Mouse (Mus musculus): ENCODE results near the gene Bik.
A peak's percentile ranks its signal among the peaks of the same experiment; 100 is the strongest.
"Not testable (repeated sequence)": the region's sequence is repeated elsewhere in the genome, so short reads cannot be mapped to it uniquely, and the experiment has no call there.

The Bik gene

GRCm38 (mm10) chr15:83526424-83527091, at the start of gene Bik:
Bik (plus strand) TSS chr15:83526862.
- DNase-seq (ENCODE audit: low spot score in 2 of 2) = peak in 1 of 2 experiments; percentile 13

- no peak for DNase-seq (ENCODE audit: low spot score in 2 of 2)
These were observed 48.6 kb upstream of the Bik start for GRCm38 (mm10) chr15:83478096-83478495.

- no peak for DNase-seq (ENCODE audit: low spot score in 2 of 2)
These were observed 46.8 kb upstream of the Bik start for GRCm38 (mm10) chr15:83479818-83480217.

- no peak for DNase-seq (ENCODE audit: low spot score in 2 of 2)
These were observed 45.4 kb upstream of the Bik start for GRCm38 (mm10) chr15:83481236-83481780.

GRCm38 (mm10) chr15:83482645-83483224, 43.9 kb upstream of the Bik start:
- DNase-seq (ENCODE audit: low spot score in 2 of 2) = no peak

- no peak for DNase-seq (ENCODE audit: low spot score in 2 of 2)
These were observed 43.2 kb upstream of the Bik start for GRCm38 (mm10) chr15:83483482-83483881.

GRCm38 (mm10) chr15:83484311-83484710, 42.4 kb upstream of the Bik start:
- DNase-seq (ENCODE audit: low spot score in 2 of 2) = no peak

GRCm38 (mm10) chr15:83487477-83488115, 39.1 kb upstream of the Bik start:
- DNase-seq (ENCODE audit: low spot score in 2 of 2) = no peak

GRCm38 (mm10) chr15:83489471-83489870, 37.2 kb upstream of the Bik start:
- DNase-seq (ENCODE audit: low spot score in 2 of 2) = no peak

- no peak for DNase-seq (ENCODE audit: low spot score in 2 of 2)
These were observed 34.8 kb upstream of the Bik start for GRCm38 (mm10) chr15:83491891-83492290.

GRCm38 (mm10) chr15:83493856-83494571, 32.6 kb upstream of the Bik start:
- DNase-seq (ENCODE audit: low spot score in 2 of 2) = no peak

- no peak for DNase-seq (ENCODE audit: low spot score in 2 of 2)
These were observed 32.1 kb upstream of the Bik start for GRCm38 (mm10) chr15:83494572-83494920.

- no peak for DNase-seq (ENCODE audit: low spot score in 2 of 2)
These were observed 31.5 kb upstream of the Bik start for GRCm38 (mm10) chr15:83495195-83495594.

GRCm38 (mm10) chr15:83495787-83496367, 30.8 kb upstream of the Bik start:
- no peak for DNase-seq (ENCODE audit: low spot score in 2 of 2)

GRCm38 (mm10) chr15:83497299-83497698, 29.4 kb upstream of the Bik start:
- DNase-seq (ENCODE audit: low spot score in 2 of 2) = no peak

- DNase-seq (ENCODE audit: low spot score in 2 of 2) = no peak
These were observed 27.4 kb upstream of the Bik start for GRCm38 (mm10) chr15:83499211-83499755.

GRCm38 (mm10) chr15:83500352-83500751, 26.3 kb upstream of the Bik start:
- DNase-seq (ENCODE audit: low spot score in 2 of 2) = no peak

GRCm38 (mm10) chr15:83501483-83501882, 25.2 kb upstream of the Bik start:
- DNase-seq (ENCODE audit: low spot score in 2 of 2) = not testable (repeated sequence)

- no peak for DNase-seq (ENCODE audit: low spot score in 2 of 2)
These were observed 16.5 kb upstream of the Bik start for GRCm38 (mm10) chr15:83509950-83510804.

- DNase-seq (ENCODE audit: low spot score in 2 of 2) = peak; percentile 91 to 94
These were observed 15.8 kb upstream of the Bik start, which contains the start of gene Ttll1 for GRCm38 (mm10) chr15:83510805-83511405. Ttll1 (minus strand) TSS chr15:83510893.

Measured in cerebellum, postnatal 4 days (tissue).